Mouse (Mus musculus) lung, adult 18-20 months (tissue): ENCODE results near the gene Parp11.
A peak's percentile ranks its signal among the peaks of the same experiment; 100 is the strongest.
"Not testable (repeated sequence)": the region's sequence is repeated elsewhere in the genome, so short reads cannot be mapped to it uniquely, and the experiment has no call there.

Source experiments
- DNase-seq, 2 experiments: peaks; one replicate each; pipeline ENCODE4 v3.0.0; 2022; ENCODE audit warnings: mixed read lengths in 2 of 2

Gene Parp11

DNA sequence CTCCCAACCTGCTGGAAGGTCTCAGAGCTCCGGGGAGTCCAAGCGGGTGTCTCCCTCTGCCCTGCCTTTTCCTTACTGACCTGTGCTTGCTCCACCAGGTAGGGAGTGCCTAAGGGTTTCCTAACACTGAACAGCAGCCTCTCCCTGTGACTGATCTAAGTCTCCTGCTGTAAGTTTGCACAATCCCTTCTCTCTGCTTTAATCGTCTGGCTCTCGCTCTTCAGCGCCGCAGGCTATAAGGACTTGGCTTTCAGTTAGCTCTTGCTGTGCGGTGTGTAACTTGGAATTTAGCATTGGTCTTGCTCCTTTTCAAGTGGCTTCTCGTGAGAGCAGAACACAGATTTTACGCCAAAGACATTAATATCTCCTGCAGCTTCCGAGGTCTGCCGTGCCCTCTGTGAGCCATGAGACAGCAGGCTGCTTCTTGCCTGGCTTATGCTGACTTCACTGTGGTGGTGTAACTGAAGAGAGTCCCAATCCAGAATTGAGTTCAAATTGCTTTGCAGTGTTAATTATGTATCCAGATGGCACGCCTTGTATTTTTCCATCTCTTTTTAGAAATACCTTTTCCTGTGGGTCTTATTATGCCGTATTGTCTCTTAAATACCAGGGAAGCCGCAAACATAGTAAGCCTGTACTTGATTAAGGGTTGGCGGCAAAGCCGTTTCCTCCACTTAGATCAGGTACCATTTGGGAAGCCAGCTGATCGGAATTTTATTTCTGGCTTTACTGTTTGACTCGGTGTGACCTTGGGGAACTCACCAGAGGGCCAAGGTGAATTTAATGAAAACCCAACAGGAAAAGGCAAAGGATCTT, 50.4 kb downstream of the Parp11 start:
- DNase-seq: peak; percentile 9 to 28

DNA sequence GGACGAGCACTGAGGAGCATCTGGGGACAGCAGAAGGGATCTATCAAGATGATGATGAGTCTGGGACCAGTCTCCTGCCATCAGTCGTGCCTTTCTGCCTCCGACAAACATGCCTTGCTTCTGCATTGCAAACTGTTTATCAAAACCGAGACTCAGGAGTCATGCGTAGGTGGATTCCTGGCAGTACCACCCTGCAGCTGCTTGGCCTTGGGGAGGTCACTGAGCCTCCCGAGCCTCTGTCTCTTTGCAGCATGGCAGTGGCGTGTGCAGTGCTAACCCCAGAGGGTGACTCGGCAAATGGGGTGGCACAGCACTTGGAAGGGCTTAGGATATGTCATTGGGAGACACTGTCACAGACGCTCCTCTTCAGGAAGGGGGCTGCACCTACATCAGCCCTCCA, 53.5 kb downstream of the Parp11 start:
- DNase-seq: no peak

DNA sequence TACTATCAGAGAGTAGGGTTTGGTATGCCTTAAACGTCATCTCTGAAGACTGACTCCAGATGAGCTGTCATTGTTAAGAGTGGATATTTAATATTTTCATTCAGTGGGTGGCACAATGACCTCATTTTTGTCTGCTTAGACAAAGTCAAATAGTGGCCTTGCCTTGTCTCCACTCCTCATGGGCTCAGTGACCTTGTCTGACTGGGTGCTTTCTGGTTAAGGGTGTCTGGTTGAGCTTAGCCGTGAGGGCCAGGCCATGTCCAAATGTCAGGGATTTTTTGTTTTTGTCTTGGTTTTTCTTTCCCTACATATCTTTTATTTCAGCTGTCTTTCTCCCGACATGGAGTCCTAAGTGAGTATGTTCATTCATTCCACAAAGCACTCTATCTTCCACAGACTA, 54.2 kb downstream of the Parp11 start:
- DNase-seq: no peak

DNA sequence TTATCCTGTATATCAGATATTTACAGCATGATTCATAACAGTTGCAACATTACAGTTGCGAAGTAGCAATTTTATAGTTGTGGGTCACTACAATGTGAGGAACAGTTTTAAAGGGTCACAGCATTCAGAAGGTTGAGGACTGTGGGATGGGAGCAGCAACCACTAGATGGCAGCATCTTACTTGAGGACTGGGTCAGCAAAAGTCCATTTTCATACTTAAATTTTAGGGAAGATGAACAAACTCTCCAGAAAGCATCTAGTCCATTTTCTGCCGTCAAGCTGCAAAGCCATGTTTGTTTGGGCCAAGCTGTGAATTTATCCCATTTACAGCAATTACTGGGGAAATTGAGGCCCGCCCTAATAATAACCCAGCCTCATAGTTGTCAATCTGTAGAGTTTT, 55.9 kb downstream of the Parp11 start:
- DNase-seq: peak in 1 of 2 experiments; percentile 32

- not testable (repeated sequence) for DNase-seq
Measured at GRCm38 (mm10) chr6:127513776-127514175, 67.1 kb downstream of the Parp11 start.

DNA sequence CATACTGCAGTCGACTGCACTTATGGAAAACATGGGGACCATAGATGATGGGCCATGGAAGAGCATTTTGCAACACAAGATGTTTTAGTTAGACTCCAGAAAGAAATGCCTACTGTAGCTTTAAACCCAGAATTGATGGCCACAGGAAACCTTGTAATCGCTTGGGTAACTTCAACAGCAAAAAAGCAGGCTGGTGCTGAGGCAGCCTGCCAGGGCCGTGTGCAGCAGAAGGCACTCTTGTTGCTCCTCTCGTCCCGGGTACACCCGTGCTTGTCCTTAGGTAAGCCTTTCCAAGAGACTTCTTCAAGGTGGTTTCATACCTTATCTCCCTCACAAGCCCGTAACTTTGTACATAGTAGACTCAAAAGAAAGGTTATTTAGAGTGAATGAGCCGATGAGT, 74.5 kb downstream of the Parp11 start:
- no peak for DNase-seq

- no peak for DNase-seq
Measured at GRCm38 (mm10) chr6:127522326-127522725, 75.7 kb downstream of the Parp11 start.

DNA sequence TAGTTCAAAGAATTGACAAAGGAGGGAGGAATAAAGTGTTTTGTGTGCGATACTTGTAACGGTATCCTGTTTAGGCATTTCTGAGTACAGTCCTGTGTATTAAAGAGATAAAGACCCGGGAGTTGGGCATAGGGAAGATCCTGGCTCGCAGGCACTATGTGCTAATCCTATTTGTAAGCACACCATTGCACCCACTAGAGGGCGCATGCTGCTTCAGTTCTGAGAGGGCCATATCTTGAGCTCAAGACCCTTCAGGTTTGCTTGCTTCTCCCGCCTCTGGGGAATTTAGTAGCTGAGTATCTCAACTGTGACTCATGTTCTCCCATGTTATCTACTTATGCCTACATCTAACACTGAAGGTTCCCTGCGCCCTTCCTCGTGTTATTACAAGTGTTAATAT, 77.8 kb downstream of the Parp11 start:
- peak; percentile 46 to 61 for DNase-seq

GRCm38 (mm10) chr6:127528625-127529024, 82.0 kb downstream of the Parp11 start:
- no peak for DNase-seq

GRCm38 (mm10) chr6:127529451-127529850, 82.8 kb downstream of the Parp11 start:
- DNase-seq: peak; percentile 87 to 91

DNA sequence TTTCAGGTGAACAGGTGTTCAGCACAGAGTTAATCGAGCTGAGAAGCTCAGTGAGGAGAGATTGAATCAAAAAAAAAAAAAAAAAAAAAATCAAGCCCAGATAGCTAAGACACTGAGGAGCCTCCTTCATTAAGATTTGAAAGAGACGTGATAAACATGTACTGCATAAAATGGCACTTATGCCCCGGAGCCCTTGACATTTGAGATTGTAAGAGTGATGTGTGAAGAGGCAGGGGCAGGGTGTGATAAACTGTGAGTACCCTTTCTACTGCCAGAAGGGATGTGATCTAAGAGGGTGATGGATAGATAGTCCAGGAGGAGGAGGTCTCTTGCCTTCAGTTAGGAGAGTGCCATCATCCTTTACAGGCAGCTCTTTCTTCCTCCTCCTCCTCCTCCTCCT, 83.6 kb downstream of the Parp11 start:
- no peak for DNase-seq

GRCm38 (mm10) chr6:127531412-127532205, 85.0 kb downstream of the Parp11 start:
- no peak for DNase-seq

GRCm38 (mm10) chr6:127532304-127532703, 85.7 kb downstream of the Parp11 start:
- DNase-seq: no peak

DNA sequence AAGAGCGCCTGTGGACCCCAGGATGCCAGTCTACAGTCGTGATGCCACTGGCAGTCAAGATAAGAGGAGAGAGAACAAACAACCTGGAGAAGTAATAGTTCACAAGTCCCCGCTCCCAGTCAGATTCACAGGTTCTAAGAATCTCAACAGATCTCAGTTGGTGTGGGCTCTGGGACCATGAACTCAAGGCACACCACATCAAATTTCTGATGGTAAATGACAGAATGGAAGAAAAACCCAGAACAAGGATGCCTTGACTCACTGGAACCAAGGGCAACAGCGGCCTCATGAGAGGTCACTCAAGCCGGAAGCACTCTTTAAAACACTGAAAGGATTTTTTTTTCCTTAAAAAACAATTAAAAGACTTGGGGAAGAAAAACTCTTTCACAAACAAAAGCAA, 87.1 kb downstream of the Parp11 start:
- DNase-seq: no peak

GRCm38 (mm10) chr6:127537035-127537434, 90.4 kb downstream of the Parp11 start:
- no peak for DNase-seq

DNA sequence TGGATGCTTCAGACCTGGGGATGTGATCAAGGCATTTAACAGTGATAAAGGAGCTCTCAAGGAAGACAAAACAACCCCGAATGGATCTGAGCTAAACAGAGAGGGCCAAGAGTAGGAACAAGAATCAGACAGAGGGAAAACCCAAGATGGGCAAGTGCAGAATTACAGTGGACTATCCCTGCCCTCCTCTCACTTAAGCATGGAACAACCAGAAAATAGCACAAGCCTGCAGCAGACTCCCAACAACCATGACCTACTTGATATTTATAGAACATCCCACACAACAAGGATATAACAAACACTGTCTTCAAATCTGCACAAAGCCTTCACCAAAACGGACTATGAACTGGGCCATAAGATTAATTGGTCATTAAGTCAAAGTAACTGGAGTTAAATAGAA, 91.5 kb downstream of the Parp11 start:
- no peak for DNase-seq

GRCm38 (mm10) chr6:127539226-127539625, 92.6 kb downstream of the Parp11 start:
- DNase-seq: no peak

GRCm38 (mm10) chr6:127539659-127540058, 93.0 kb downstream of the Parp11 start:
- DNase-seq: no peak

- DNase-seq: no peak
Measured at GRCm38 (mm10) chr6:127540517-127540916, 93.9 kb downstream of the Parp11 start.

DNA sequence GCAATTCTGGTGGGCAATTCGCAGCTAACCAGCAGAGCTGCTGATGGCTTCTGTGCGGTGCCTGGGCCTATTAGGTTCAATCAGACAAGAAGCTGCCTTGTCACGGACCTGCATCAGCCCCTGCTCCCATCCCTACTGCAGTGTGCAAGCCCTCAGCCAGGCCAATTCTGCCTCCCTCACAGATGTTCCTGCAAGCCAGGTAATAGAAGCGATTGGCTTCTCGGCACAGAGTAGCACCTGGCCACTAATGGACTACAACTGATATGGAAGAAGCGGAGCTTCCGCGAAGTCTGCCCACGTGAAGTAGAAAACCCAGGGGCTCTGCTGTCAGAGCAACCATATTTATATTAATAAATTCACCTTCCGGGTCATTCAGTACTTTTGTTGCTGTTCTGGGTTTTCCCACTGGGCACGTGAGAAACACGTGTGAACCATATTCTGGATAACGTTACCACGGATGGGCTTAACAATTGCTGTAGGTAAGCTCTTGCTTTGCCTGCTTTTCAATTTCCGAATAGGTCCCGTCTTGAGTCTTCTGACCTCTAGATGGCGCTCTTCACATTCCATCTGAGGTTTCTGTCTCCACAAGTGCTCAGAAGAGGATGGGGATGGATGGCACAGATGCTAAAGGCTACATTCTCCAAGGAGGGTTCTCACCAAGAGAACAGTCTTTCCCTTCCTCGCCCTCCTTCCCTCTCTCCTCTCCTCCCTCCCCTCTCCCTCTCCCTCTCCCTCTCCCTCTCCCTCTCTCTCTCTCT, 95.2 kb downstream of the Parp11 start:
- peak; percentile 28 to 66 for DNase-seq
